Mouse (Mus musculus) lung, embryonic 16.5 days (tissue): Measurements from ENCODE around the gene Cyp3a16. TPM values are rescaled to one million over a fixed set of nuclear protein-coding genes. Genes with fewer than 3 reads are reported as not detected.
"Not testable (repeated sequence)": the region's sequence is repeated elsewhere in the genome, so short reads cannot be mapped to it uniquely, and the experiment has no call there.

Source experiments
- ATAC-seq: fragments of 200-750 bp; cut with Nextera tagmentation; 2 replicates; pipeline ENCODE4 v1.8.0; 2017; ENCODE audit warnings: low read depth, mild to moderate bottlenecking, moderate library complexity
- H3K27ac ChIP-seq: fragments of 300-500 bp; sonication (generic); 2 replicates; pipeline ENCODE4 v1.5.1; 2014; ENCODE audit warnings: mild to moderate bottlenecking, control low read depth, low read length
- H3K27me3 ChIP-seq: fragments of 300-500 bp; sonication (generic); 2 replicates; pipeline ENCODE4 v1.6.1; 2014; ENCODE audit warnings: low read depth, low read length, mixed read lengths; ENCODE audit not compliant: control insufficient read depth, insufficient read depth
- H3K36me3 ChIP-seq: fragments of 300-500 bp; sonication (generic); 2 replicates; pipeline ENCODE4 v1.6.1; 2014; ENCODE audit warnings: low read length; ENCODE audit not compliant: control insufficient read depth, insufficient read depth
- H3K4me1 ChIP-seq: fragments of 300-500 bp; sonication (generic); replicated peaks from 2 replicates; pipeline ENCODE4 v1.6.1; 2014; ENCODE audit warnings: low read length, mixed read lengths; ENCODE audit not compliant: control insufficient read depth, insufficient read depth
- H3K4me2 ChIP-seq: fragments of 300-500 bp; sonication (generic); 2 replicates; pipeline ENCODE4 v1.6.1; 2014; ENCODE audit warnings: low read depth, low read length, control low read depth
- H3K4me3 ChIP-seq: fragments of 300-500 bp; sonication (generic); 2 replicates; pipeline ENCODE4 v1.5.1; 2014; ENCODE audit warnings: mild to moderate bottlenecking, low read length, control low read depth
- H3K9ac ChIP-seq: fragments of 300-500 bp; sonication (generic); 2 replicates; pipeline ENCODE4 v1.6.1; 2014; ENCODE audit warnings: low read length, control low read depth
- H3K9me3 ChIP-seq: fragments of 300-500 bp; sonication (generic); 2 replicates; pipeline ENCODE4 v1.6.1; 2016; ENCODE audit warnings: low read length; ENCODE audit not compliant: control insufficient read depth
- WGBS: fragments of 180-500 bp; shearing (Covaris S2); extraction: QIAGEN DNeasy Blood & Tissue Kit; methylation state at CpG from one replicate; pipeline ENCODE4 v1.1.7; 2014; 5-methylcytosine and 5-hydroxymethylcytosine counted together
- polyA plus RNA-seq: library from polyadenylated mRNA; unstranded; fragments of >200 nt; fragmentation: Nextera tagmentation; extraction: Ambion mirVana; gene quantifications from 2 replicates; pipeline ENCODE4 v1.2.1, GENCODE M21; 2015

Gene Cyp3a16
- 0.11 TPM in 1 of 2 replicates, not detected in the other for polyA plus RNA-seq

GRCm38 (mm10) chr5:145469623-145470022 is at the start of gene Cyp3a16:
TSS of gene Cyp3a16 (minus strand) at chr5:145469723.
- H3K27ac ChIP-seq, H3K27me3 ChIP-seq, H3K4me1 ChIP-seq, H3K4me2 ChIP-seq, H3K9me3 ChIP-seq, ATAC-seq, H3K36me3 ChIP-seq, H3K4me3 ChIP-seq, H3K9ac ChIP-seq: not testable (repeated sequence)
- WGBS = 76% methylated on average over 2 of the region's 2 CpGs

- WGBS = no CpG with 5 or more reads among the region's 6 CpGs
- no peaks in the 10 kb centered on the region for H3K9me3 ChIP-seq
Observed at GRCm38 (mm10) chr5:145490300-145490699, 20.8 kb upstream of the Cyp3a16 start.

GRCm38 (mm10) chr5:145464304-145465088 is 5.0 kb downstream of the Cyp3a16 start:
- ATAC-seq = no peak
- no peak overlapping the region for H3K9ac ChIP-seq
- no peaks in the 10 kb centered on the region for H3K27me3 ChIP-seq
- H3K27ac ChIP-seq = no peak overlapping the region
- 57% methylated on average over 5 of the region's 5 CpGs for WGBS
- H3K4me2 ChIP-seq = no peak overlapping the region
- no peaks in the 10 kb centered on the region for H3K4me1 ChIP-seq
- H3K9me3 ChIP-seq = 0 out of 2 replicates have a peak, but pooled peaks cover 2% of the 10 kb centered on the region
- no peaks in the 10 kb centered on the region for H3K36me3 ChIP-seq
- no peak overlapping the region for H3K4me3 ChIP-seq

More at GRCm38 (mm10) chr5:145490300-145490699, 20.8 kb upstream of the Cyp3a16 start:
- no peaks in the 10 kb centered on the region for H3K4me1 ChIP-seq
- H3K4me2 ChIP-seq = no peak overlapping the region
- ATAC-seq = no peak
- no peak overlapping the region for H3K4me3 ChIP-seq
- H3K9ac ChIP-seq = no peak overlapping the region
- no peak overlapping the region for H3K27ac ChIP-seq
- no peaks in the 10 kb centered on the region for H3K36me3 ChIP-seq
- no peaks in the 10 kb centered on the region for H3K27me3 ChIP-seq

GRCm38 (mm10) chr5:145462321-145462720 is 7.2 kb downstream of the Cyp3a16 start:
- no peak overlapping the region for H3K9ac ChIP-seq
- H3K27me3 ChIP-seq = no peaks in the 10 kb centered on the region
- no peaks in the 10 kb centered on the region for H3K4me1 ChIP-seq
- H3K4me2 ChIP-seq = no peak overlapping the region
- H3K27ac ChIP-seq = no peak overlapping the region
- no peak for ATAC-seq
- H3K36me3 ChIP-seq = no peaks in the 10 kb centered on the region
- H3K4me3 ChIP-seq = no peak overlapping the region
- 0 out of 2 replicates have a peak, but pooled peaks cover 3% of the 10 kb centered on the region for H3K9me3 ChIP-seq
- WGBS = 72% methylated on average over 4 of the region's 4 CpGs

- H3K27ac ChIP-seq = no peak overlapping the region
- 78% methylated on average over 4 of the region's 4 CpGs for WGBS
- no peak for ATAC-seq
- no peak overlapping the region for H3K4me3 ChIP-seq
- H3K4me2 ChIP-seq = no peak overlapping the region
- H3K9ac ChIP-seq = no peak overlapping the region
- H3K27me3 ChIP-seq = no peaks in the 10 kb centered on the region
- H3K4me1 ChIP-seq = no peaks in the 10 kb centered on the region
- peaks cover 3% of the 10 kb centered on the region for H3K9me3 ChIP-seq
- no peaks in the 10 kb centered on the region for H3K36me3 ChIP-seq
Observed at GRCm38 (mm10) chr5:145454389-145454788, 15.1 kb downstream of the Cyp3a16 start.

GRCm38 (mm10) chr5:145433688-145434087 is 35.8 kb downstream of the Cyp3a16 start:
- Histone ChIP-seq H3K36me3 (no peaks in the 10 kb centered on the region), H3K27ac (no peak overlapping the region), H3K27me3 (no peaks in the 10 kb centered on the region), H3K4me1 (no peaks in the 10 kb centered on the region), H3K9me3 (peaks cover 5% of the 10 kb centered on the region), H3K4me2 (no peak overlapping the region), H3K9ac (no peak overlapping the region), H3K4me3 (no peak overlapping the region)
- no peak for ATAC-seq
- WGBS = 75% methylated on average over 1 of the region's 1 CpGs

GRCm38 (mm10) chr5:145431004-145431403 is 38.5 kb downstream of the Cyp3a16 start:
- Histone ChIP-seq H3K4me2 (no peak overlapping the region), H3K4me1 (no peaks in the 10 kb centered on the region), H3K36me3 (no peaks in the 10 kb centered on the region), H3K9ac (no peak overlapping the region), H3K27ac (no peak overlapping the region), H3K27me3 (no peaks in the 10 kb centered on the region), H3K4me3 (no peak overlapping the region), H3K9me3 (peaks cover 5% of the 10 kb centered on the region)
- ATAC-seq = no peak

- Histone ChIP-seq H3K9me3 (0 out of 2 replicates have a peak, but pooled peaks cover 4% of the 10 kb centered on the region), H3K9ac (no peak overlapping the region), H3K4me3 (no peak overlapping the region), H3K4me2 (no peak overlapping the region), H3K27me3 (no peaks in the 10 kb centered on the region), H3K4me1 (no peaks in the 10 kb centered on the region), H3K27ac (no peak overlapping the region), H3K36me3 (no peaks in the 10 kb centered on the region)
- no peak for ATAC-seq
- WGBS = 59% methylated on average over 1 of the region's 1 CpGs
Observed at GRCm38 (mm10) chr5:145422287-145422686, 47.2 kb downstream of the Cyp3a16 start.

- H3K9ac ChIP-seq, ATAC-seq, H3K36me3 ChIP-seq, H3K9me3 ChIP-seq, H3K27me3 ChIP-seq, H3K4me2 ChIP-seq, H3K4me3 ChIP-seq, H3K27ac ChIP-seq, H3K4me1 ChIP-seq: not testable (repeated sequence)
- 81% methylated on average over 9 of the region's 9 CpGs for WGBS
Observed at GRCm38 (mm10) chr5:145415416-145415815, 54.1 kb downstream of the Cyp3a16 start.
